Mouse (Mus musculus) CH12.LX (cell line): Measurements from ENCODE around the gene Rbm4b. TPM values are rescaled to one million over a fixed set of nuclear protein-coding genes. Genes with fewer than 3 reads are reported as not detected.

Source experiments
- DNase-seq: peaks from one replicate; pipeline ENCODE4 v3.0.0-alpha.2; 2013; ENCODE audit errors: extremely low read depth
- H3K27ac ChIP-seq: 2 replicates; pipeline ENCODE4 v1.5.1; 2012; ENCODE audit warnings: low read depth, mild to moderate bottlenecking, control low read depth, moderate library complexity; ENCODE audit not compliant: insufficient read depth
- H3K27me3 ChIP-seq: replicated peaks from 2 replicates; pipeline ENCODE3; 2012; ENCODE audit warnings: inconsistent platforms
- H3K36me3 ChIP-seq, 2 experiments: replicated peaks in 1 of 2; 2 replicates each; pipeline versions ENCODE3 to v1.6.1; 2012; ENCODE audit warnings: inconsistent platforms in 1 of 2, low read length in 1 of 2, mild to moderate bottlenecking in 1 of 2, mixed read lengths in 1 of 2, moderate library complexity in 1 of 2; ENCODE audit not compliant: control insufficient read depth in 1 of 2, insufficient read depth in 1 of 2
- H3K4me1 ChIP-seq, 2 experiments: 2 replicates each; pipeline ENCODE4 v1.6.1; 2012; ENCODE audit warnings: inconsistent platforms in 1 of 2, moderate library complexity in 1 of 2; ENCODE audit not compliant: insufficient read depth in 2 of 2, control insufficient read depth in 1 of 2
- H3K4me2 ChIP-seq: 2 replicates; pipeline ENCODE4 v1.6.1; 2012; ENCODE audit warnings: low read depth, mild to moderate bottlenecking, control low read depth; ENCODE audit not compliant: poor library complexity, insufficient read depth, severe bottlenecking
- H3K4me3 ChIP-seq, 3 experiments: fragments of 150-350 bp in 1 of 3; sonication (generic) in 1 of 3; replicated peaks in 1 of 3; 2 replicates each; pipeline versions ENCODE3 to v1.5.1; 2011 to 2012; ENCODE audit warnings: low read depth in 2 of 3, low read length in 2 of 3, mild to moderate bottlenecking in 2 of 3, moderate library complexity in 2 of 3, control low read depth in 1 of 3, improper control_type of control experiment in 1 of 3, inconsistent platforms in 1 of 3, mixed read lengths in 1 of 3; ENCODE audit not compliant: poor library complexity in 1 of 3
- H3K79me2 ChIP-seq: replicated peaks from 2 replicates; pipeline ENCODE4 v1.6.1; 2012; ENCODE audit warnings: mild to moderate bottlenecking, moderate library complexity; ENCODE audit not compliant: control insufficient read depth, poor library complexity, insufficient read depth, severe bottlenecking; ENCODE audit errors: extremely low read depth
- H3K9ac ChIP-seq: 2 replicates; pipeline ENCODE4 v1.6.1; 2012; ENCODE audit warnings: low read depth, mild to moderate bottlenecking, control low read depth, moderate library complexity; ENCODE audit not compliant: insufficient read depth
- H3K9me3 ChIP-seq: replicated peaks from 2 replicates; pipeline ENCODE3; 2012; ENCODE audit warnings: low read length, inconsistent platforms, mixed read lengths
- BHLHE40 ChIP-seq: IDR thresholded peaks from 2 replicates; pipeline ENCODE4 v1.6.1; 2011; ENCODE audit warnings: mild to moderate bottlenecking, low read depth, low read length, improper control_type of control experiment
- CTCF ChIP-seq, 2 experiments: IDR thresholded peaks in 1 of 2; conservative IDR thresholded peaks in 1 of 2; 2 replicates each; pipeline ENCODE4 v1.5.1; 2011 to 2012; ENCODE audit warnings: low read depth in 2 of 2, low read length in 2 of 2, improper control_type of control experiment in 1 of 2, inconsistent platforms in 1 of 2, mild to moderate bottlenecking in 1 of 2, moderate library complexity in 1 of 2
- E2F4 ChIP-seq: IDR thresholded peaks from 2 replicates; pipeline ENCODE4 v1.6.1; 2011; ENCODE audit warnings: low read depth, low read length, improper control_type of control experiment; ENCODE audit not compliant: insufficient replicate concordance
- HCFC1 ChIP-seq: IDR thresholded peaks from 2 replicates; pipeline ENCODE4 v1.6.1; 2012; ENCODE audit warnings: low read depth, mild to moderate bottlenecking, inconsistent platforms, low read length, improper control_type of control experiment
- JUN ChIP-seq: IDR thresholded peaks from 2 replicates; pipeline ENCODE4 v1.6.1; 2011; ENCODE audit warnings: low read depth, mild to moderate bottlenecking, low read length, improper control_type of control experiment, moderate library complexity; ENCODE audit not compliant: insufficient read depth
- KAT2A ChIP-seq: IDR thresholded peaks from 2 replicates; pipeline ENCODE4 v1.6.1; 2012; ENCODE audit warnings: low read length, improper control_type of control experiment, inconsistent platforms; ENCODE audit not compliant: insufficient replicate concordance
- MAZ ChIP-seq: IDR thresholded peaks from 2 replicates; pipeline ENCODE4 v1.6.1; 2012; ENCODE audit warnings: low read depth, mild to moderate bottlenecking, inconsistent platforms, low read length, improper control_type of control experiment, moderate library complexity
- MXI1 ChIP-seq: IDR thresholded peaks from 2 replicates; pipeline ENCODE4 v1.6.1; 2011; ENCODE audit warnings: mild to moderate bottlenecking, low read depth, low read length, improper control_type of control experiment
- MYC ChIP-seq: IDR thresholded peaks from 2 replicates; pipeline ENCODE4 v1.6.1; 2011; ENCODE audit warnings: low read depth, mild to moderate bottlenecking, improper control_type of control experiment, low read length
- POLR2A ChIP-seq: IDR thresholded peaks from 2 replicates; pipeline ENCODE4 v1.6.1; 2011; ENCODE audit warnings: low read depth, mild to moderate bottlenecking, improper control_type of control experiment, low read length
- RAD21 ChIP-seq: IDR thresholded peaks from 2 replicates; pipeline ENCODE4 v1.6.1; 2011; ENCODE audit warnings: low read depth, mild to moderate bottlenecking, low read length, improper control_type of control experiment, moderate library complexity
- SMC3 ChIP-seq: IDR thresholded peaks from 2 replicates; pipeline ENCODE4 v1.6.1; 2011; ENCODE audit warnings: low read depth, low read length, improper control_type of control experiment
- UBTF ChIP-seq: IDR thresholded peaks from 2 replicates; pipeline ENCODE4 v1.6.1; 2012; ENCODE audit warnings: low read depth, mild to moderate bottlenecking, inconsistent platforms, low read length, improper control_type of control experiment, moderate library complexity
- ZC3H11A ChIP-seq: IDR thresholded peaks from 2 replicates; pipeline ENCODE4 v1.6.1; 2012; ENCODE audit warnings: low read depth, mild to moderate bottlenecking, inconsistent platforms, low read length, improper control_type of control experiment
- ZKSCAN1 ChIP-seq: IDR thresholded peaks from 2 replicates; pipeline ENCODE4 v1.6.1; 2012; ENCODE audit warnings: low read depth, inconsistent platforms, low read length, improper control_type of control experiment, borderline replicate concordance
- ZNF384 ChIP-seq: IDR thresholded peaks from 2 replicates; pipeline ENCODE4 v1.6.1; 2012; ENCODE audit warnings: low read depth, low read length, improper control_type of control experiment, inconsistent platforms
- dilution Hi-C: fragments of 300-500 bp; cut with MboI; formaldehyde crosslinking; loops from 2 replicates; pipeline ENCODE4 v1.14.3; 2020; ENCODE audit warnings: low sequenced_read_pairs; ENCODE audit not compliant: extremely low pct_unique_long_range_greater_than_20kb, extremely low pct_ligation_motif_present
- in situ Hi-C: fragments of 300-500 bp; cut with MboI; formaldehyde crosslinking; loops from 3 replicates; pipeline ENCODE4 v1.14.3; 2019; ENCODE audit warnings: low sequenced_read_pairs, low pct_ligation_motif_present, low pct_unique_long_range_greater_than_20kb, mixed read lengths
- polyA plus RNA-seq: library from polyadenylated mRNA; unstranded; fragments of >175 nt; gene quantifications from 2 replicates; pipeline ENCODE4 v1.2.1, GENCODE M21; 2012; ENCODE audit warnings: low read depth; ENCODE audit not compliant: insufficient read length
- total RNA-seq, 2 experiments: library from RNA; depleted of rRNA; stranded (reverse); fragments of 300-350 nt in 1 of 2; fragments of >200 nt in 1 of 2; gene quantifications; 2 replicates each; pipeline ENCODE4 v1.2.3; 2012 to 2014

The Rbm4b gene
- total and polyA plus RNA-seq, 3 experiments, result 7.0 to 13.8 (median 11.1) TPM

- H3K27ac ChIP-seq, result no peak overlapping the region
- dilution Hi-C loops (no loop called here), in situ Hi-C loops (loop anchor here (5.0 to 10.0 kb wide), 3 partner anchors 49 to 246 kb away; partner anchors contain the start of genes 2010003K11Rik, Gm960 and Rce1)
- no peak for TF ChIP-seq POLR2A
- TF ChIP-seq ZNF384, result peak; percentile 87
- TF ChIP-seq JUN, result no peak
- TF ChIP-seq SMC3, result peak; percentile 65
- TF ChIP-seq CTCF (conservative IDR thresholded peaks at IDR 0.05 in 1 of 2, IDR thresholded peaks at IDR 0.05 in 1 of 2; ENCODE audit: low read depth in 2 of 2, low read length in 2 of 2), result peak; percentile 15 to 75; a peak in 3 of 4 replicates
- TF ChIP-seq MAZ, result 0 out of 2 replicates have a peak, but pooled peaks have one; percentile 32
- peak; percentile 62 for TF ChIP-seq RAD21
- peak; percentile 46; the same call in 1 of the 2 replicates for TF ChIP-seq ZC3H11A
- peaks cover 0 to 6% of the 10 kb centered on the region in 2 experiments for H3K36me3 ChIP-seq
- H3K4me1 ChIP-seq, result no peaks in the 10 kb centered on the region
- no peaks in the 10 kb centered on the region for H3K9me3 ChIP-seq
- H3K27me3 ChIP-seq, result no peaks in the 10 kb centered on the region
- peak; percentile 27 for DNase-seq
- no peaks in the 10 kb centered on the region for H3K79me2 ChIP-seq
- no peak overlapping the region for H3K4me2 ChIP-seq
- H3K9ac ChIP-seq, result no peak overlapping the region
- no peak overlapping the region for H3K4me3 ChIP-seq
Measured at GRCm38 (mm10) chr19:4743524-4743923, 12.8 kb upstream of the Rbm4b start.

- Histone ChIP-seq H3K27me3 (no peaks in the 10 kb centered on the region), H3K4me3 (no peak overlapping the region), H3K9me3 (no peaks in the 10 kb centered on the region), H3K4me1 (no peaks in the 10 kb centered on the region), H3K4me2 (no peak overlapping the region), H3K27ac (no peak overlapping the region), H3K79me2 (no peaks in the 10 kb centered on the region), H3K36me3 (peaks cover 0 to 6% of the 10 kb centered on the region in 2 experiments), H3K9ac (no peak overlapping the region)
- TF ChIP-seq HCFC1 (no peak), MXI1 (no peak), MAZ (no peak), MYC (no peak), BHLHE40 (no peak), ZKSCAN1 (no peak), UBTF (no peak), KAT2A (no peak), SMC3 (no peak), E2F4 (no peak)
- dilution Hi-C loops, result no loop called here
- in situ Hi-C loops, result loop anchor here (5.0 to 10.0 kb wide), 3 partner anchors 49 to 247 kb away; partner anchors contain the start of genes 2010003K11Rik, Gm960 and Rce1
- DNase-seq, result no peak
Measured at GRCm38 (mm10) chr19:4744026-4744425, 12.3 kb upstream of the Rbm4b start.
